Mouse (Mus musculus): ENCODE results near the gene Alg14.

Alg14 gene

DNA sequence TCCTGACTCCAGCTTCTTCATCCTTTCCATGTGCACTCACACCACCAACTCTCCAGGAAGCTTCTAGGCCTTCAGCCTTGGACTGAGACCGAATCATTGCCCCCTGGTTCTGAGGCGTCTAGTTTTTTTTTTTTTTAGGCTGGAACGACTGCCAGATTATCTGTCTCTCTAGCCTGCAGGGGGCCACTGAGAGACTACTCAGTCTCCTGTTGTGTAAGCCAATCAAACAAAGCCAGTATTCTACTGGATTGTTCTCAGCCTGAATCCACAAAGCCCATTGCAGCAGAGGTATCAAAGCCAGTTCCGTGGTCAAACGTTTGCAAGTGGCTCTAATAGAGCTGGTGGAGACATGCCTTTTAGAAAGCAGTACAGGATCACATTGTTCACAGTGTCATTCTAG is 111.9 kb downstream of the Alg14 start:
- no peak for DNase-seq (ENCODE audit: low read depth, low spot score)

GRCm38 (mm10) chr3:121405101-121405500 is 113.5 kb downstream of the Alg14 start:
- no peak for DNase-seq (ENCODE audit: low read depth, low spot score)

DNA sequence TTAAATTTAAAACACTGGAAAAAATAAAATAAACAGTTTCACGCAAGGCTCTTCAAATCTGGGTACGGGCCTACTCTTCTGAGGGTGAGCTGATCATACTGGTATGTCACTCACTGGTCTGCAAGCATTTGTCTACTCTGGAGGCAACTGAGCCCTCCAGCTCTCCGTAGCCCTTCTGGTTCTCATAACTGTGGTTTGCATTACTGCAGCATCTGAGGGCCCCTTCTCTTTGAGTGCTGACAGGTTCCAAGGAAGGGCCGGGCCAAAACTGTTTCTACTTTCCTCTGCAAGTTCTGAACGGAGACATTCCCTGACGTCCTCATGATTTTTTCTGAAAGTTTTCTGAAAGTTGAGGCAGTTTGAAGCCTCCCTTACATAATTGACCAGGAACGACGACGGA is 115.8 kb downstream of the Alg14 start:
- no peak for DNase-seq (ENCODE audit: low read depth, low spot score)

- no peak for DNase-seq (ENCODE audit: low read depth, low spot score)
Measured at GRCm38 (mm10) chr3:121408386-121408785, 116.8 kb downstream of the Alg14 start.

DNA sequence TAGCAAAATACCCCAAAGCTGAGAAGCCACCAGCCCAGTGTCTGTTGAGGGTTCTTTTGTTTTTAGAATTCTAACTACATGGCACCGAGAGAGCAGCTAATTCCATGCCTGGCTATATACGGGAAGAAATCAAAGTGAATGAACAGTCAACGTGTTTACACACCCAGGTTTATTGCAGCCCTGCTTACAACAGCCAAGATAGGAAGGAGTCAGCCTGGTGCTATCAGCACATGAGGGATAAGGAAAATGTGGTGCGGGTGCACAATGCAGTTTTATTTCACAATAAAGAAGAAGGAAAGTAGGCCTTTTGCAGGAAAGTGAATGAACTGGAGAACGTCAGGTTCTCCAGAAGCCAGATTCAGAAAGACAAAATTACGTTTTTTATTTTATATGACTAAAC is 119.9 kb downstream of the Alg14 start:
- no peak for DNase-seq (ENCODE audit: low read depth, low spot score)

All from retina, postnatal 7 days (tissue).